Mouse (Mus musculus) heart, embryonic 11.5 days (tissue): ENCODE measurements around the gene Rps3a1. TPM values are rescaled to one million over a fixed set of nuclear protein-coding genes. Genes with fewer than 3 reads are reported as not detected.
"Not testable (repeated sequence)": the region's sequence is repeated elsewhere in the genome, so short reads cannot be mapped to it uniquely, and the experiment has no call there.

Experiments used
- ATAC-seq: fragments of 200-750 bp; cut with Nextera tagmentation; replicated peaks from 2 replicates; pipeline ENCODE4 v1.8.0; 2017; ENCODE audit warnings: moderate library complexity; ENCODE audit not compliant: insufficient number of reproducible peaks, low FRiP score, low TSS enrichment
- H3K27ac ChIP-seq: fragments of 300-500 bp; sonication (generic); 2 replicates; pipeline ENCODE4 v1.5.1; 2014; ENCODE audit warnings: mild to moderate bottlenecking, low read depth, low read length
- H3K27me3 ChIP-seq: fragments of 300-500 bp; sonication (generic); 2 replicates; pipeline ENCODE4 v1.6.1; 2014; ENCODE audit warnings: mild to moderate bottlenecking, low read length, mixed read lengths; ENCODE audit not compliant: control insufficient read depth, insufficient read depth
- H3K36me3 ChIP-seq: fragments of 300-500 bp; sonication (generic); 2 replicates; pipeline ENCODE4 v1.6.1; 2014; ENCODE audit warnings: mild to moderate bottlenecking, low read length, moderate library complexity, mixed read lengths; ENCODE audit not compliant: control insufficient read depth, insufficient read depth
- H3K4me1 ChIP-seq: fragments of 300-500 bp; sonication (generic); 2 replicates; pipeline ENCODE4 v1.6.1; 2014; ENCODE audit warnings: low read length; ENCODE audit not compliant: control insufficient read depth, insufficient read depth
- H3K4me2 ChIP-seq: fragments of 300-500 bp; sonication (generic); 2 replicates; pipeline ENCODE4 v1.6.1; 2014; ENCODE audit warnings: mild to moderate bottlenecking, moderate library complexity
- H3K4me3 ChIP-seq: fragments of 300-500 bp; sonication (generic); 2 replicates; pipeline ENCODE4 v1.5.1; 2014; ENCODE audit warnings: low read depth, low read length
- H3K9ac ChIP-seq: fragments of 300-500 bp; sonication (generic); 2 replicates; pipeline ENCODE4 v1.6.1; 2014; ENCODE audit warnings: mild to moderate bottlenecking, low read depth, low read length, moderate library complexity
- H3K9me3 ChIP-seq: fragments of 300-500 bp; sonication (generic); replicated peaks from 2 replicates; pipeline ENCODE4 v1.6.1; 2016; ENCODE audit warnings: low read length; ENCODE audit not compliant: control insufficient read depth
- WGBS: fragments of 180-500 bp; shearing (Covaris S2); extraction: QIAGEN DNeasy Blood & Tissue Kit; methylation state at CpG from one replicate; pipeline ENCODE4 v1.1.7; 2014; ENCODE audit not compliant: insufficient replicate concordance; 5-methylcytosine and 5-hydroxymethylcytosine counted together
- polyA plus RNA-seq: library from polyadenylated mRNA; unstranded; fragments of >200 nt; fragmentation: Nextera tagmentation; extraction: Ambion mirVana; gene quantifications from 2 replicates; pipeline ENCODE4 v1.2.1, GENCODE M21; 2014

The Rps3a1 gene
- polyA plus RNA-seq, 1 experiment from 2014 or later, result 968 TPM

- H3K27ac ChIP-seq, result peak overlapping the region; percentile 69
- H3K4me3 ChIP-seq, result no peak overlapping the region
- ATAC-seq, result no peak
- 85% methylated on average over 7 of the region's 7 CpGs for WGBS
- H3K4me1 ChIP-seq, result no peaks in the 10 kb centered on the region
- H3K4me2 ChIP-seq, result no peak overlapping the region
- no peak overlapping the region for H3K9ac ChIP-seq
- H3K27me3 ChIP-seq, result no peaks in the 10 kb centered on the region
- no peaks in the 10 kb centered on the region for H3K36me3 ChIP-seq
- no peaks in the 10 kb centered on the region for H3K9me3 ChIP-seq
These were observed 33.4 kb downstream of the Rps3a1 start for GRCm38 (mm10) chr3:86109099-86109498.

DNA sequence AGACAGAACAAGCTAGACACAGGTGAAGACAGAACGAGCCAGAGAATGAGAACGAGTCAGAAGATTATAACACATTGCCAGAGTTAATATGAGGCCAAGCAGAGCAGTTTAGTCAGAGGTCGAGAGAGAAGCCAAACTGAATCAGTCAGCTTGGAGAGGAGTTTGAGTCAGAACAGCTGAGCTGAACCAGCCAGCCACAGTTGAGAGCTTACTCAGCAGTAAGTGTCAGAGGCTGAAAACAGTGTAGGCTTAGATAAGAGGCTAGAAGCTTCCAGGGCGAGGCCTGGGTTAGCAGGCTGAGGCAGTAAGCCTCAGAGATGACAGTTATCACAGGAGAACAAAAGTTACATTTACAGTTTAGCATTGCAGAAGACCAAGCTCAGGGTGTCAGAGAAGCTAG lies 33.9 kb downstream of the Rps3a1 start:
- no peaks in the 10 kb centered on the region for H3K36me3 ChIP-seq
- H3K27ac ChIP-seq, result peak overlapping the region; percentile 70
- no peaks in the 10 kb centered on the region for H3K4me1 ChIP-seq
- no peaks in the 10 kb centered on the region for H3K9me3 ChIP-seq
- no peak overlapping the region for H3K9ac ChIP-seq
- 78% methylated on average over 4 of the region's 4 CpGs for WGBS
- no peaks in the 10 kb centered on the region for H3K27me3 ChIP-seq
- ATAC-seq, result peak; percentile 96
- H3K4me2 ChIP-seq, result no peak overlapping the region
- H3K4me3 ChIP-seq, result no peak overlapping the region

DNA sequence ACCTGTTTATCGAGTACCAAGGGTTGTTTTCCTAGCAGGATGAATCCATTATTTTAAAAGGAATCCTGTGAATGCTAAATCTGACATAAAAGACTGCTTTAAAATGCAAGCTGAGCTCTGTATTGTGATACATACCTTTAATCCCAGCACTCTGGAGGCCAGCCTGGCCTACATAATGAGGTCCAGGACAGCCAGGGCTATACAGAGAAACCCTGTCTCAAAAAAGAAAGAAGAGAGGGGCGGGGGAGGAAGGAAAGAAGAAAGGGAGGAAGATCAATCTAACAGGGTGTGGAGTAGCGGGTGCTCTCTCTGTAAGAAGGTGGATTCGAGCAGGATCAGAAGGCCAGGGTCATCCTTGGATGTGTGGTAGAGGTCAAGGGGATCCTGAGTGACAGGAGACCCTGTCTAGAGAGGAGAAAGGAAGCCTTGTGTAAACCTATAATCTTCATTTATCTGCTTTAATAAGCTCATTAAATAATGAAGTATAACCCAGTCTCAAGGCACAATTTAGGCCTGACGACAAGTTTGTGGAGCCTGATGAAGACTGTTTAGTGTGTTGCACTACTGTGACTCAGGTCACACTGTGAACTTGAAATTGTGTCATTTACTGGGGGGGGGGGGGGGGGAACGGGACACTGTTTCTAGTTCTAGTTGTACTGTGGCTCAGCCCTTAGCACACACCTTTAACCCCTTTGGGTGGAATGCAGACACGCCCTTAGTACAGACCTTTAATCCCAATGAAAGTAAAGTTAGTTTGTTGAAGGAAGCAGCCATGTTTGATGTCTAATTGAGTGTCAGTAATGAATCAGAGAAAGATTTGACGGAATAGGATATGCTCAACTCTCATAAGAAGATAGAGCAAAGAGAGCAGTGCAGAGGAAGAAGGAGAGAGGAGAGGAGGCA lies 34.6 kb downstream of the Rps3a1 start:
- H3K4me3 ChIP-seq, result no peak overlapping the region
- H3K4me1 ChIP-seq, result no peaks in the 10 kb centered on the region
- H3K9me3 ChIP-seq, result no peaks in the 10 kb centered on the region
- H3K4me2 ChIP-seq, result no peak overlapping the region
- 78% methylated on average over 8 of the region's 8 CpGs for WGBS
- no peak overlapping the region for H3K9ac ChIP-seq
- peak overlapping the region; percentile 70 for H3K27ac ChIP-seq
- no peak for ATAC-seq
- H3K27me3 ChIP-seq, result no peaks in the 10 kb centered on the region
- no peaks in the 10 kb centered on the region for H3K36me3 ChIP-seq

DNA sequence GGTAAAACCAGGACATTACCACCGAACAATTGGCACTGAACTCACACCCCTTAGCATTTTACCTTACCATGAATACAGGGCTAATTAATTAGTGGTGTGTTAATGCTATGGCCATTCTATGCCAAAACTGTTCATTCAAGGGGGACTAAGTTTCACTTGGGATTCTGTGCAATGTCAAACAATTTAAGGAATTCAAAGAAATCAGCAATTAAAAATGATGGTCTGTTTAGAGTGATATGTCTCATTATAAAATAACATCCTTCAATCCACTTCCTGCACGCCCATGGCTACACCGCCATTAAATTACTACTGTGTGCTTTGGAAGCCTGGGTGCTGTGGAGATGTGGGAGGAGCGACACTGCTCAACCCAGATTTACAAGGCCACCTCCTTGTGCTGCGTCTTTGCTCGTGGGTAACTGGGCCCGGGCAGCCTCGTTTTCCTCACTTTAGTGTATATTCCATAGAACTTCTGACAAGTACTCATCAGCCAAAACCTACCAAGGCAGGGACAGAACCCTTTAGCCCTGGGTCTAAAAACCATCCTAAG lies 36.3 kb downstream of the Rps3a1 start:
- Histone ChIP-seq H3K4me2 (no peak overlapping the region), H3K27me3 (no peaks in the 10 kb centered on the region), H3K27ac (no peak overlapping the region), H3K9ac (no peak overlapping the region), H3K4me3 (no peak overlapping the region), H3K9me3 (no peaks in the 10 kb centered on the region), H3K4me1 (no peaks in the 10 kb centered on the region), H3K36me3 (no peaks in the 10 kb centered on the region)
- ATAC-seq, result no peak
- WGBS, result 91% methylated on average over 8 of the region's 8 CpGs

DNA sequence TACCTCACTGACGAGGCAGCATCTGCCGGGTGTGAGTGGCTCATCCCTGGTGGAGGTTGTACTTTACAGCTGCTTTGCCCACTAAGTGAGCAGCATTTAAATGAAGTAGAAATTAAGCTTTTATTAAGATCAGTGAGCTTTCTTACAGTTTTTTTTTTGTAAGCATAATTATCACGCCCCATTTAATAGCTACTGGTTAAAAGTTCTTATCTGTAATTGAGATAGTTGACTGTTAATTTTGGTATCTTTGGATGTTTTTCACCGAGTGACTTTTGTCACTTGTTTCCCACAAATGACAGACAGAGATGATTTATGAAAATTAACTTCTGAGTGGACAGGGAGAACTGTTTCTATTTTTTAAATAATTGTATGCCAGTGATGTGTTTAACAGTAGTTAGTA lies 37.6 kb downstream of the Rps3a1 start:
- Histone ChIP-seq H3K4me1 (no peaks in the 10 kb centered on the region), H3K36me3 (no peaks in the 10 kb centered on the region), H3K27me3 (no peaks in the 10 kb centered on the region), H3K4me3 (no peak overlapping the region), H3K4me2 (no peak overlapping the region), H3K9ac (no peak overlapping the region), H3K9me3 (no peaks in the 10 kb centered on the region), H3K27ac (no peak overlapping the region)
- 84% methylated on average over 4 of the region's 4 CpGs for WGBS
- ATAC-seq, result no peak

- not testable (repeated sequence) for H3K9me3 ChIP-seq, H3K4me1 ChIP-seq, ATAC-seq, H3K9ac ChIP-seq, H3K4me3 ChIP-seq, H3K27ac ChIP-seq, H3K27me3 ChIP-seq, H3K4me2 ChIP-seq, H3K36me3 ChIP-seq
- WGBS, result 85% methylated on average over 7 of the region's 7 CpGs
These were observed 38.1 kb downstream of the Rps3a1 start for GRCm38 (mm10) chr3:86104433-86104832.

DNA sequence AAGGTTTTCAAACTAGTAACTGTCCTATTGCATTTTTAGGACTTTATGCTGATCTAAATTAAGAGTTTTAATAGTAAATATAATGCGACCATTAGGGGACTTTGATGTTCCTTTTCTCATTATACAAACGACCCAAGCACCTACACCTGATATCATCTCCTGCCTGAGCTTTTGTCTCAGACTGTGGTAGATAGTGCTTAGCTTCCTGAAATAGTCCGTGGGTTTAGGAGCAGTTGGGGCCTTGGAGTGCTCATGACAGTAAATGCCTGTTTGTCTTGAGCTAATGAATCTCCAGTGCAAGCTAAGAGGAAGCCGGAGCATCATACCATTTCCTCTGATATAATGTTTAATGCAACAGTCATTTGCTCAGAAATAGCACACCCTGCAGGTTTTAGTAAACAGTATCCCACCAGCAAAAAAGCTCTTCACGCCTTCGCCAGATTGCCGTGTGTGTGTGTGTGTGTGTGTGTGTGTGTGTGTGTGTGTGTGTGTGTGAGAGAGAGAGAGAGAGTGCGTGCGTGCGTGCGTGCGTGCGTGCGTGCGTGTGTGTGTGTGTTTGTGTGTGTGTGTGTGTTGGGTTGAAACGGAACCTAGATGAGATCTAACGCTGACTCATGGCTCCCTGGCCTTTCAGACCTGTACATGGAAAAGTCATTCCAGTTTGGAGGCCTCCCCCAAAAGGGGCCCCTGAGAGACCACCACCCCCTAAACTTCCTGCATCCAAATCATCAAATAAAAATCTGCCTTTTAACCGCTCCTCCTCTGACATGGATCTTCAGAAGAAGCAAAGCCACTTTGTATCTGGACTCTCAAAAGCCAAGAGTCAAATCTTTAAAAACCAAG lies 38.8 kb downstream of the Rps3a1 start:
- no peak overlapping the region for H3K4me2 ChIP-seq
- no peaks in the 10 kb centered on the region for H3K4me1 ChIP-seq
- H3K36me3 ChIP-seq, result no peaks in the 10 kb centered on the region
- ATAC-seq, result no peak
- no peak overlapping the region for H3K27ac ChIP-seq
- H3K4me3 ChIP-seq, result no peak overlapping the region
- no peaks in the 10 kb centered on the region for H3K27me3 ChIP-seq
- 85% methylated on average over 18 of the region's 18 CpGs for WGBS
- H3K9ac ChIP-seq, result no peak overlapping the region
- no peaks in the 10 kb centered on the region for H3K9me3 ChIP-seq

GRCm38 (mm10) chr3:86101956-86102355 lies 40.5 kb downstream of the Rps3a1 start:
- H3K4me1 ChIP-seq, result no peaks in the 10 kb centered on the region

More at GRCm38 (mm10) chr3:86101956-86102355, 40.5 kb downstream of the Rps3a1 start:
- Histone ChIP-seq H3K36me3 (no peaks in the 10 kb centered on the region), H3K4me3 (no peak overlapping the region), H3K9ac (no peak overlapping the region), H3K27ac (no peak overlapping the region), H3K9me3 (no peaks in the 10 kb centered on the region), H3K4me2 (no peak overlapping the region), H3K27me3 (no peaks in the 10 kb centered on the region)
- WGBS, result 81% methylated on average over 6 of the region's 6 CpGs
- no peak for ATAC-seq
